Mouse (Mus musculus) spleen, postnatal 14 days (tissue): ENCODE results near the gene Gm6034.
"Not testable (repeated sequence)": the region's sequence is repeated elsewhere in the genome, so short reads cannot be mapped to it uniquely, and the experiment has no call there.

ENCODE experiments used
- DNase-seq, 2 experiments: peaks; one replicate each; pipeline ENCODE4 v3.0.0; 2021 to 2022; ENCODE audit warnings: low spot score in 2 of 2

The Gm6034 gene

DNA sequence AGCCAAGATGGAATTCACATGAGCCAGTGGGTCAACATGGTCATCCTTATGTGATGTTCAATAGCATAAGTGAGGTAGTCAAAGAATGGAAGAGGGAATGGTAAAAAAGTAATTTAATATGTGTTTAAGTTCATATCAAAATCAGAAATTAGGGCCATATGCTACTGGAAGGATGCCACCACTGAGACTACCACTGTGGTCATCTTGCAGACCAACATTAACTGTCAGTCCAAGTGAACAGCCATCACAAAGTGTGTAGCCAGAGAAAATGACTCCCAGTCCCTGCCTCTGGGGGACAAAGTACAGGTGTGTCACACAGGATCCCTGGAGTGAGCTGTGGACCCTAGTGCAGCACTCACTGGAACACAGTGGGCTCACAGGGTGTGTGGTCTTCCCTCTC, 39.1 kb downstream of the Gm6034 start:
- DNase-seq = not testable (repeated sequence)

DNA sequence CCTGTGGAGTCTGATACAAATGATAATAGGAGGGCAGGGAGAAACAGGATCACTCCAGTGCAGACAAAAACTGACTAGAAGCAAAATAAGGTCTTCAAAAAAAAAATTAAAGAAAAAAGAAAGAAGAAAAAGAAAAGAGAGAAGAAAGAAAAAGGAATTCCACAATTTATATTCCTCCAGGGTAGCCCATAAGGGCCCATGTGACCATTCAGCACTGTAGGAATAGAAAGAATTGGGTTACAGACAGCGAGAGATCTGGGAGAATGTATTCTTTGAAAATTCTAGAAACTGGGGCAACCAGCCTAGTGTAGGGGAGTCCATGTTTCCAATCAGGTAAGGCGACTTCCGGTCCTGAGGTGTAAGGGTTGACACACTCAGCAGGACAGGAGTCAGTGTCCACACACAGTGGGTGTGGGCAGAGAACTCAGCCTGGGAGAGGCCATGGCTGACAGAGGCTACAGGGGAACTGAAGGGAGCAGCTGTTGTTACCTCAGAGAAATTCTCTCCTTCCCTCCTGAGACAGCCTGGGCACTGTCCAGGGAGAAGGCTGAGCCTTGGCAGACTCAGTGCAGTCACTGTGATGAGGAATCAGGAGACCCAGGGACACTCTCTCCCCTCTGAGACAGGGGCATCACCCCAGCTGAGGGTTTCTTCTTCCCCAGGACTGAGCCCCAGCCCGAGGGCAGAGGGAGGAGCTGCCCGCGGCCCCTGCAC, 39.9 kb downstream of the Gm6034 start:
- DNase-seq = not testable (repeated sequence)

DNA sequence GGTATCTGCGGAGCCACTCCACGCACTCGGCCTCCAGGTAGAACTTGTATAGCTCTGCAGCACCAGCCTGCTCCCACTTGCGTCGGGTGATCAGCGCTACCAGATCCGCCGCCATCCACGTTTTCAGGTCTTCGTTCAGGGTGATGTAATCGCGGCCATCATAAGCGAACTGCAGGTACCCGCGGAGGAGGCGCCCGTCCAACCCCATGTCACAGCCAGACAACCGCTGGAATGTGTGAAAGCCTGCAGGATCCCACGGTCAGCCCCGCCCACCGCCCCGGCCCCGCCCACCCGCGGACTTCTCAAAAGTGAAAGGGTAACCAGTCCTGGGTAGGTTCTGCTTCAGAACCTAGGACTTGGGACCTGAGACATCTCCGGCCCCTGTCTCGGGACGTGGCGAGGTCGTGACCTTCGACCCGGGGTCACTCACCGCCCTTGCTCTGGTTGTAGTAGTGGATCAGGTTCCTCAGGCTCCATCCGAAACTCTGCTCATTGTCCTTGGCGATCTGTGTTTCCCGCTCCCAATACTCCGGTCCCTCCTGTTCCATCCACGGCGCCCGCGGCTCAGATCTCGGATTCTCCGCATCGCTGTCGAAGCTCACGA, 40.6 kb downstream of the Gm6034 start:
- DNase-seq = no peak

DNA sequence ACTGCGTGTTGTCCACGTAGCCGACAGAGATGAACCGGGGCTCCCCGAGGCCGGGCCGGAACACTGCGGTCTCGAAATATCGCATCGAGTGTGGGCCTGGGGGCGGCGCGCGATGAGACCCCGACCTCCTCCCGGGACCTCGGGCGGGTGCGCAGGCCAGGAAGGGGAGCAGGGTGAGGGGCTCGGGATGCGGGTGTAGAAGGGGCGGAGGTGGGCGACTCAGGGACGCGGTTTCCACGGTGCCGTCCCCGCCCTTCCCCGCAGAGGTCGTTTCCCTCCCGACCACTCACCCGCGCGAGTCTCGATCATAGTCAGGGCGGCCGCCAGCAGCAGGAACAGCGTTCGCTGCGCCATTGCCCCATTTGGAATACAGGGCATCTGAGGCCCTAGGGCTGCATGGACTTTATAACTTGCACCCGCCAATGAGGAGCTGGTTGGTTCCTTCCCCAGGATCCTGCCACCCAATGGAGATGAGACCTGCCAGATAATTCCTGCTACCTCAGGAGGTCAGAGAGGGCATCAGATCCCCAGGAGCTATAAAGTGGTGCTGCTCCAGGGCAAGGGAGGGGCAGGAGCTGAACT, 41.2 kb downstream of the Gm6034 start:
- no peak for DNase-seq

DNA sequence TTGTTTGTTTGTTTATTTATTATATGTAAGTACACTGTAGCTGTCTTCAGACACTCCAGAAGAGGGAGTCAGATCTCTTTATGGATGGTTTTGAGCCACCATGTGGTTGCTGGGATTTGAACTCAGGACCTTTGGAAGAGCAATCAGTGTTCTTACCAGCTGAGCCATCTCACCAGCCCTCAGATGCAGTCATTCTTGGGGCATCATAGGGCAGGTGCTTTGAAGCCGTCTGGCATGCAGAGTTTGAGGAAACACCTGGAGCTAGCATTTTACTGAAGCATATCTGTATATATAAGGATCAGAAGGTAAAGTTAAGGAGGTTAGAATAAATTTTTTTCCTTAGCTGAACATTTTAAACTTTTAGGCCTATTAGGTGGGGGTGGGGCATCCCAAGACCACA, 43.2 kb downstream of the Gm6034 start:
- not testable (repeated sequence) for DNase-seq

DNA sequence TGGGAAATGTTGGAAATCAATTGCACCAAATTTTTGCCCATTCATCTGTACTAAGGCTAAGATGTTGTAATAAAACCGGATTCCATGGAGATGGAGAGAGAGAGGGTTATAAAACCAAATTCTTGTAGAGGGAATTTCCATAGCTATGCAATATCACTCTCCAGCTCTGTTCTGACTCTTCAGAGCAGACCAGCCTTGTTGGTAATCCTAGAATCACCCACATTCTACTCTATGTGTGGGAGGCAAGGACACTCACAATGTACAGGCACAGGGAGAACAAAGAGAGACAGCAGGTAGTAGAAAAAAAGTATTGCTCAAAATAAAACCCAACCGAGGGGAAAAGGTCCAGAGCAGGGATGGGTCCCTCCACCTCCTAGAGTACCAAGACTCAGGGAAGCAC, 49.2 kb downstream of the Gm6034 start:
- DNase-seq = not testable (repeated sequence)

DNA sequence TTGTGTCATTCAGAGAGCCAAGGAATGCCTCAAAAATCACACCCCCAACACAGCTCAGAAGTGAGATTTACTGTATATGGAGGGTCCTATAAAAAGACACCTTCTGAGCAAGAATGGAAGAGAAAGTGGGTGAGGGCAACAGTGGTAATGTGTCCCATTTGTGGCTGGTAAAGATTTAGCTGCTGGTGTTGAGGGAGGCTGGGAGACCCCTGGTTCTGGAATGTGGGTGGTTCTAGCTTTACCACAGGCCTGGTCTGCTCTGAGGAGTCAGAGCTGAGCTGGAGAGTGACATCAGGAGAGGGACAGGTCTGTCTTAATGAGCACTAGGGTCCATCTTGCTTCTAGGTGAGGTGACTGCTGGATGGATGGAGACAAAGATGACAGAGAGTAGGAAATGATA, 49.8 kb downstream of the Gm6034 start:
- DNase-seq = not testable (repeated sequence)

DNA sequence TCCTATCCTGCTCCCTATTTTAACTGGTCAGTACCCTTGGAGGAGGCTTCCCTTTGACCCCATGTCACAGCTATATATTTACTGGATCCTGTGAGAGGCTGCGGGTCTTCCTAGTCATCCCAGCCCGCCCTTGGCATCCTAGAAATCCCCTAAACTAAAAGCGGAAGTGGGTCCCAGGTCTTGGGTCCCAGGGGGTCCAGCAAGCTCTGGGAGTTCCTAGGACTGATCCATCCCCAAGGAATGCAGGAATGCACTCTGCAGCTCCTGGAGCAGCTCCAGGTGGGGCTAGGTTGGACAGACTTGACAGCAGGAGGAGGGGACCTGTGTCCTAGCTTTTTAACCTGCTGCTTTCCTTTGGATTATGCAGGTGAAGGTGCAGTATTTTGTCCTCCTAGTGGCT, 51.2 kb downstream of the Gm6034 start:
- no peak for DNase-seq

DNA sequence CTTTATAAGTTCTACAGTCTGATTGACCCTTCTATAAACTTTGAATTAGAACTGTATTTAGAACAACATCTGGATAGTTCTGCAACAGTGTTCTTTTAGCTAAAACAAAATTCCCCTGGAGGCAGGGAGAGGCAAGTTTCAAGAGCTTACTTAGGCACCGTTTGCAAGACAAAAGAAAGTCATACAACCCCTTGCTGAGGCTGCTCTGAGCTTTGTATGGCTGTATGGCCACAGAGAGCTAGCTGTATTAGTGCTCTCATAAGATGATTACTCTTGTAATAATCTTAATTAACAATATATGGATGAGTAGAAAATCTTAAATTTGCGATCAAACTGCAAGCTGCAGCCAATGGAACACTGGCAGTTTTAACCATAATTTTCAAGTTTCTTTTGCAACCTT, 56.8 kb downstream of the Gm6034 start:
- not testable (repeated sequence) for DNase-seq

DNA sequence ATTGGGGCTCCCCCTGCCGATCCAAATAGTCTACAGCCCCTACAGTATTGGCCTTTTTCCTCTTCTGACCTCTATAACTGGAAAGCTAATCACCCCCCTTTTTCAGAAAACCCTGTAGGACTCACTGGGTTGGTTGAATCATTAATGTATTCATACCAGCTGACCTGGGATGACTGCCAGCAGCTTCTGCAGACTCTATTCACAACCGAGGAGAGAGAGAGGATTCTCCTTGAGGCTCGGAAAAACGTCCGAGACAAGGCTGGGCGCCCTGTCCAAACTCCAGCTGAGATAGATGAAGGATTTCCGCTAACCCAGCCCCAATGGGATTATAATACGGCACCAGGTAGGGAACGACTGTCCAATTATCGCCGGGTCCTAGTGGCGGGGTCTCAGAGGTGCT, 59.3 kb downstream of the Gm6034 start:
- DNase-seq = not testable (repeated sequence)
